Mouse (Mus musculus) T-helper 17 cell (primary cell): ENCODE measurements around the gene Gpr68.

Source experiments
- in situ Hi-C, 2 experiments: fragments of 300-600 bp; cut with MboI, MseI; formaldehyde crosslinking; loops; 1 replicate in 1 of 2; 2 replicates in 1 of 2; pipeline ENCODE4 v1.15.1; 2025; ENCODE audit warnings: high pct_unique_total_duplicates in 2 of 2

Gpr68 gene

GRCm38 (mm10) chr12:100907598-100908297 is at the start of gene Gpr68:
Gpr68 (minus strand) TSS chr12:100908198.
- in situ Hi-C loops, result loop anchor here in 1 of 2 experiments (10.0 kb wide), 1 partner anchor 1273 kb away; no protein-coding TSS in a partner anchor

DNA sequence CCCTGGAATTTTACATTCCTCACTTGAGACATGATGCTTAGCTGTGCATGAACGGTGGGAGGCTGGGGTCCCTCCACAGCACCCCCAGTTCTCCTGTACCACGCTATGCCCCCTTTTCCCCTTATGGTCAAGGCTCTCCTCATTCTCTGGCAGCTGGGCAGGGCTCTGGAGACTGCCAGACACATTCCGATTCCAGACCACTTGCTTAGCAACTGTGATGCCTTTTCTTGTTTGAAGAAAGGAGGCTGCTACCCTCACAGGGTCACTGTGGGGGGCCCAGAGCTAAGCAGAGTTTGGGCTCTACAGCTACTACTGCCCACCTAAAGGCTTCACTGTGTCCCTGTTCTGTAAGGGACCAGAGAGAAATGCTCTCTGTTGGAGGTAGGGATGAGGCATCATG is 49.3 kb upstream of the Gpr68 start:
- in situ Hi-C loops, result loop anchor here in 1 of 2 experiments (5.0 kb wide), 1 partner anchor 65 kb away; no protein-coding TSS in a partner anchor

GRCm38 (mm10) chr12:100956825-100957224 is 48.8 kb upstream of the Gpr68 start:
- in situ Hi-C loops, result loop anchor here in 1 of 2 experiments (5.0 kb wide), 1 partner anchor 65 kb away; no protein-coding TSS in a partner anchor

DNA sequence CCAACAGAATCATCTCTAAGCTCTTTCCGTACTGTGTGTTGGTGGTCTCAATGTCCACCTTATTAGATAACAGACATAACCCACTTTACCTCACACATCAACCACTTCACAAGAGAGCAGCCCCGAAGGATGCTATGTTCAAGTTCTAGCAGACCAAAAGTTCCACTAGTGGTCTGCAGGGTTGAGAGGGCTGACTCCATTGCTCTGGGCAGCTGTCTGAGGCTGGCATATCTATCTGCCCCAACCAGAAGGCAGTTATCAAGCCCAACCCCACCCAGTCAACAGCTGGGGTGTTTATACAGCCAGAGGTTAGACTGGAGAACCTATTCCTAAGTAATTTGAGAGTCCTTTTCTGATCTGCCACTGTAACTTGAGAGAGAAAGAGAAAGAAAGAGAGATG is 48.0 kb upstream of the Gpr68 start:
- in situ Hi-C loops, result loop anchor here in 1 of 2 experiments (5.0 kb wide), 1 partner anchor 66 kb away; no protein-coding TSS in a partner anchor

GRCm38 (mm10) chr12:100953926-100954325 is 45.9 kb upstream of the Gpr68 start:
- in situ Hi-C loops, result loop anchor here in 1 of 2 experiments (5.0 kb wide), 1 partner anchor 78 kb away; no protein-coding TSS in a partner anchor

GRCm38 (mm10) chr12:100952193-100952931 is 44.4 kb upstream of the Gpr68 start:
- in situ Hi-C loops, result loop anchor here in 1 of 2 experiments (5.0 kb wide), 1 partner anchor 80 kb away; no protein-coding TSS in a partner anchor

- in situ Hi-C loops, result no loop called here
Observed at GRCm38 (mm10) chr12:100949146-100949545, 41.1 kb upstream of the Gpr68 start.

DNA sequence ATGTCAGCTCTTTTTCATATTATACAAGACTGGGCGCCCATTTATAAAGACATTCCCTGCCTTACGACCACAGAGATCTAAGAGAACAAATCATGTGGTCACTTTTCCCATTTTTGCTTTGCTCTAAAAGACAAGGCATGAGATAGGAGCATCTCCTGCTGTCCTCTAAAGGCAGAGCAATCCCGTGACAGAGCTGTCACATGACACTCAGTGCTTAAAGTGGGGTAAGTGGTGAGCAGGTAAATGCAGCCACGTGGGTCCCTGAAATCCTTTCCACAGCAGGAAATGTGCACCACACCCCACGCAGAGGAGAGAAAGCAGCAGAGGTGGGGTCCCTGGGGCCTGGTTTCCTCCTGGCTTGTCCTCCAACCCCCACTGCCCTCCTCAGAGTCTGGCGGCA is 40.0 kb upstream of the Gpr68 start:
- in situ Hi-C loops, result no loop called here

DNA sequence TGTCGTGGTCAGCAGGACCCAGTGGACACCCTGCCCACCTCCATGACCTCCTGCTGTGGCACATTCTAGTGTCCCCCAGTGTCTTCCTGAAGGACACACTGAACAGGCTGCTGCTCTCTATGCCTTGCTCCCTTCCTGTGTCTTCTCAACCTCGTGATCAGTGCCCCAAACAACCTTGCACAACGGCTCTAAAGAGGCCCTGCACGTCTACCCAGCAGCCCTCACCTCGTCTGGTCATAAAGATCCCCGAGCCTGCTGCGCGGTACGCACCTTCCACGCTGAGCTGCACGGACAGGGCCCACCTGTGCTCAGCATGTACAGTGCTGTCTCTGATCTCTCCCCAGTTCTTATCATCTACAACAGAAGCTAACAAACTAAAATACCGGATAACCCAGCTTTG is 38.0 kb upstream of the Gpr68 start:
- in situ Hi-C loops, result no loop called here

- in situ Hi-C loops, result no loop called here
Observed at GRCm38 (mm10) chr12:100945501-100945900, 37.5 kb upstream of the Gpr68 start.

DNA sequence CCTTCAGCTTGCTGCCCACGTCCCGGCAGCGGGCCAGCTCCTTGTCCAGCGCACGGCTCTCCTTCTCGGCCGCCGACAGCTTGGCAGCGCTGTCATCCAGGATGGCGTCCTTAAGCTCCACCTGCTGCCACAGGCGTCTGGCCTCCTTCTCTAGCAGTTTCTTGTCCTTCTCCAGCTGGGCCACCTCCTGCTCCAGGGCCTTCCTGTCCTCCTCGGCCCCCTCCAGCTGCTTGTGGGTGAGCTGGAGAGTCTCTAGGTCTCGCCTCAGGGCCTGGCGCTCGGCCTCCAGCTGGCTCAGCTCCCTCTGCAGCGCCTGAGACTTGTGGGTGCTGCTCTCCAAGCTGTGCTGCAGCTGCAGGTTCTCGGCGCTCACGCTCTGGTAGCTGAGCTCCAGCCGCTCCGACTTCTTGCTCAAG is 36.9 kb upstream of the Gpr68 start:
- in situ Hi-C loops, result no loop called here

DNA sequence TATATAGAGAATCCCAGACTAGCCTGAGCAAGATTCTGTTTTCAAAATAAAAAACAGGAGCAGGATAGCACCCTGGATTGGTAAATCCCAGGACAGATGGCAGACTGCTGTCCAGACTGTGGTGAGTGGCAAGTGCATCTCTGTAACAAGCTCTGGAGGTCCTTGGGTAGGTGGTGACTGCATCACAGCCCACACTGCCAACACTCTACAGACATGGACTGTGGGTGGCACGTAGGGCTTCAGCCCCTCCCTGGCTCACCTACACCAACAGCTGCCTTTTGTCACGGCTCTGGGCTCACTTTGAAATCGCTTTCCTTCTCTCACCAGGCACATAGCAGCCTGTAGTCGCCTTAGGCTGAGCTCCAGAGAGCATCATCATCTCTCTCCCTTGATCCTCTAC is 35.1 kb upstream of the Gpr68 start:
- in situ Hi-C loops, result no loop called here

- in situ Hi-C loops, result no loop called here
Observed at GRCm38 (mm10) chr12:100941361-100941760, 33.4 kb upstream of the Gpr68 start.

- in situ Hi-C loops, result no loop called here
Observed at GRCm38 (mm10) chr12:100937441-100938360, 29.7 kb upstream of the Gpr68 start.

- in situ Hi-C loops, result no loop called here
Observed at GRCm38 (mm10) chr12:100936737-100937136, 28.7 kb upstream of the Gpr68 start.

GRCm38 (mm10) chr12:100936116-100936515 is 28.1 kb upstream of the Gpr68 start:
- in situ Hi-C loops, result no loop called here

DNA sequence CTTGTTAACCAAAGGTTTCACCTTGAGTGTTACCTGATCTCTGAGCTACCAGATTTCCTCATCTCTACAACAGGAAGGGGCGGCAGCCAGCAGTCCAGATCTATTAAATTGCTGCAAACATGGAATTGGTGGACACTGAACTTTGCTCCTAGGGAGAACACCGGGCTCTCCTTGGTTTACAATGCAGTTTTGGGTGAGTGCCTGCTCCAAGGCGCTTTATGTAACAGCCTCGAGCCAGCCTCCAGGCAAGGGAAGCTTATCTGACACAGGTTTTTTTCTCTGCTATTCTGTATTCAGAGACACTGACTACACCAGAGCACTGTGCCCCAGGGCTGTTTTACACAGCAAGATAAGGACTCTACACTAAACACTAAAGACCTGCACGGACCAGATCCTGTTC is 26.8 kb upstream of the Gpr68 start:
- in situ Hi-C loops, result no loop called here

- in situ Hi-C loops, result no loop called here
Observed at GRCm38 (mm10) chr12:100931653-100932052, 23.7 kb upstream of the Gpr68 start.

GRCm38 (mm10) chr12:100928286-100928685 is 20.3 kb upstream of the Gpr68 start:
- in situ Hi-C loops, result loop anchor here (5.0 kb wide), 1 partner anchor 76 kb away; no protein-coding TSS in a partner anchor

- in situ Hi-C loops, result loop anchor here (5.0 kb wide), 1 partner anchor 74 kb away; no protein-coding TSS in a partner anchor
Observed at GRCm38 (mm10) chr12:100925644-100926619, 17.9 kb upstream of the Gpr68 start.
